Mouse (Mus musculus) heart, adult 11 months (tissue): ENCODE measurements around the gene Tspan3.

Source experiments
- DNase-seq: peaks from one replicate; pipeline ENCODE4 v3.0.0; 2022

The Tspan3 gene

DNA sequence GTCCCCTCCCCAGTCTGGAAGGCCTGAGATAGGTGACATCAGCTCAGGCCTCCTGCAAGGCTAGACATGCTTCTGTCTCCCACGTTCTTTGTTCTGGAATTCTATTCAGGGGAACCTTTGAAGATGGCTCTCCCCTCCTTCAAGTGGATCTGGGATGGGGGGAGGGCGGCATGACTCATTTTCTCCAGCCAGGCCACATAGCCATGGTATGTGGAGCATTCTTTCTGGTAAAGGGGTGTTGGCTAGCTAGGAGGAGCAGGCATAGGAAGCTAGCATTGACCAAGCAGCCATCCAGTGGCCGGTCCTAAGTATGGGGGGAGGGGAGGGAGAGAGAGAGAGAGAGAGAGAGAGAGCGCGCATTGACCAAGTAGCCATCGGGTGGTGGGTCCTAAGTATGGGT, 57.8 kb downstream of the Tspan3 start:
- DNase-seq, result no peak

DNA sequence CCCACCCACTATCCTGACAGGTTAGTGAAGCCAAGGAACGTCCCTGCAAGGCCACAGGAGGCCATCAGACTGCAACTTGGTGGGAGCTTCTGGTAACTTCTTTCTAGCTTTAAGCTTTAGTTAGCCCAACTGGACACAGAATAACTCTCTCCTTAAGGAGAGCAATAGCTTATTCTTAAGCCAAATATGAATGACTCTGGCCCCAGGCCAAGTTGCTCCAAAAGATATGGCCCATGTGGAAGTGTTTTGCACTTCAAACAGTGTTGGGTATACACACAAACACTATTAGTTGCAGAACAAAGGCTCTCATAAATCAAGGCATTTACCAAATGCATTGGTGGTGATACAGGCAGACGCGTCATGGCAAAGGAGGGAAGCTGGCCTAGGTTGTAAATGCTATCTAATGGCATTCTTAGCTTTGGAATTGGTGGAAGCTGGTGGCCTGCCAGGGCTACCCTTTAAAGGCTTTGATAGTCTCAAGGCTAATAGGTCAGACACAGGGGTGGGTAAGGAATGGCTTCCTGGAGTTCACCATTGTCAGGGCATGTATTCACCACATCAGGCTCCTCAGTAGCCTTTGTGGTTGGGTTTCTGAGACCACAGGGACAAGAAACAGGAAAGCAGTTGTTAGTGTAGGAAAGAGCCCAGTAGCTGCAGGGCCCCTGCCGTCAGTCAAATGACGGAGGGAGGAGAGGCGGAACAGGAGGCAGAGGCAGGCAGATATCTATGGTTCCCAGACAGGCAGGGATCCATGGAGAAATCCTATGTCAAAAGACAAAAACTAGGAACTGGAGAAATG, 58.8 kb downstream of the Tspan3 start:
- DNase-seq, result no peak

DNA sequence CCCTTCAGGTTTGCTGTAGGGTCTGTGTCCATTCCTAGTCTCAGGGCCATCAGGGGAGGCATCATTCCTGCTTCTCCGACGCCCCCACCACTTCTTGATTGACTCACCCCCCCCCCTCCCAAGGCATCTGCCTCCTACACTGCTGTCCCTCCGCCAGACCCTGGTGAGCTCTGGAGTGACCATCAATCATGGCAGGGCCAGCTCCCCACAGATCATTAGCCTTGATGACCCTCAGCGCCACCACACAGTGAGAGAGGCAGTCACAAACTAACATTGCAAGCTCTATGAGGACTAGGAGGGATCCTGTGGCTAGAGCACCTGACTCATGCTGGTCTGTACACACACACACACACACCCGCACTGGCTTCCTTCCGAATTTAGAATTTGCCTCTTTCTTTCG, 60.4 kb downstream of the Tspan3 start:
- no peak for DNase-seq

DNA sequence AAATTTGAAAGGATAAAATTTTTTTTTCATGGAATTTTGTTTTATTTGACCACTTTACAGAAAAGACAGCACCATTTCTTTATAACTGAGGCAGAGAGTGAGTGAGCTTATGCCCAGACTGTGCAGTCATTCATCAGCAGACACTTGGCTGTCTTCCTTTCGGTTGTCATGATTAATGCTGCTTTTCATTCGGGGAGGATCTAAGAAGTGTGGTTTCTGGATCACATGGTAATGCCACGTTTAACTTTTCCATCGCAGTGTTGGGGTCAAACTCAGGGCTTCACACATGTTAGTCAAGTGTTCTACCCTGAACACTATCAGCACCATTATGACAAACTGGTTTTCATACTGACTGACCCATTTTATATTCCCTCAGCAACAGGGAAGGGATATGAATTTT, 64.3 kb downstream of the Tspan3 start:
- no peak for DNase-seq

DNA sequence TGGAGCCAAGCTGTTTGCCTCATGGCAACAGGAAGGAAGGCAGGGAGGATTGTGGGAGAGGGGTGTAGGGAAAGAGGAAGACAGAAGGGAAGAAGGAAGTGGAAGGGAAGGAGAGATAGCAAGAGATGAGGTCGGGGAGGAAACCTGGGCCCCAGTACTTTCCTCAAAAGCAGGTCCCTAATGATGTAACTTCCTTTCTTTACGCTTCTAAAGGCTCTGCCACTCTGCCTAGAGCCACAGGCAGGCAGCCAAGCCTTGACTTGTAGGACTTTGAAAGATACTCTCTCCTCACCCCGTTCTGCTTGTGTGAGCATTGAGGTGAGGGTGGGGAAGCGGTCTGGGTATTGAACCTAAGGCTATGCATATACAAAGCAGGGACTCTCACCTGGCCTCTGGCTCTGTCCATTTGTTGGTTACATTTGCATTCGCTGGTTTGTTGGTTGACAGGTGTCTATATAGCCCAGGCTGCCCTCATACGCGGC, 65.2 kb downstream of the Tspan3 start:
- no peak for DNase-seq

DNA sequence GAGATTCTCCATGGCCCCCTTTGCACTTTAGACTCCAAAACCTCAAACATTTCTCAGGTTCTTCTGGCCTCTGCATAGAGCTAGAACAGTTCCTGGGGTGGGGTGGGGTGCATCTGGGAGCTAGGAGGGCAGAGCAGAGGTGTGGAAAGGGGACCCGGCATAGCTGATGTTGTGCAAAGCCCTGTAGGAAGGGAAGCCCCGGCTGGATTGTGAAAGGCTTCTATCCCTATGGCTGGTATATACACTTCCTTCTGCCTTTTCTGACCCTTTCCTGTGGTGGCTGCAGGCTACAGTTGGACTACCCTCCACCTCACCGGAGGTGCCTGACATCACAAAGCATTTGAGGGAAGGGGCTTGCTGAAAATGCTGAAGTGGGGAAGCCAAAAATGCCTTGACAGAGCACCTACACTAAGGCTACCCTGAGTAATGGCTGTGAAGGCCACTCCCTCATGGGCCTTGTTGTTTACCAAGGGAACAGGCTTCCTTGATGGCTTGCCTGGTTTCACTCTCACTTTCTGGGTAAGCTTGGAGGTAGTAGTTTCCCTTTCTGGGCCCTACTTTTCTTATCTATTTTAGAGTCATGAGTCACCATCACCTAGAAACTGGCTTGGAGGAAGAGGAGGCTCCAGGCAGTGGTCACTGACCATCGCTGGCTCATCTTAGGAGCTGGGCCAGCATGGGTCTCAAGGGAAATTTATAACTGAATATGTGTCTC, 67.5 kb downstream of the Tspan3 start:
- DNase-seq, result no peak

DNA sequence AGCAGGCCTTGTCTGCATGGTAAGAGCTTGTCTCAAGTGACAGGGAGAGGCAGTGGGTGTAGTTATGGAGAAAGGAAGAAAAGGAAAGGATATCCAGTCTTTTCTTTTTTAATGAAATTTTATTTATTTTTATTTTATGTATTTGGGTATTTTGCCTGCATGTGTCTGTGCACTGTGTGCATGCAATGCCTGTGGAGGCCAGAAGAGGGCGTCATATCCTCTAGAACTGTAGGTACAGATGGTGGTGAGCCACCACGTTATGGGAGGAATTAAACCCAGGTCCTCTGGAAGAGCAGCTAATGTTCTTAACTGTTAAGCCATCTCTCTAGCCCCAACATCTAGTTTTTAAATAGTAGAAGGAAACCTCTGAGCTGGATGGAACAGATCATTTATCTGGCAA, 73.2 kb downstream of the Tspan3 start:
- no peak for DNase-seq

DNA sequence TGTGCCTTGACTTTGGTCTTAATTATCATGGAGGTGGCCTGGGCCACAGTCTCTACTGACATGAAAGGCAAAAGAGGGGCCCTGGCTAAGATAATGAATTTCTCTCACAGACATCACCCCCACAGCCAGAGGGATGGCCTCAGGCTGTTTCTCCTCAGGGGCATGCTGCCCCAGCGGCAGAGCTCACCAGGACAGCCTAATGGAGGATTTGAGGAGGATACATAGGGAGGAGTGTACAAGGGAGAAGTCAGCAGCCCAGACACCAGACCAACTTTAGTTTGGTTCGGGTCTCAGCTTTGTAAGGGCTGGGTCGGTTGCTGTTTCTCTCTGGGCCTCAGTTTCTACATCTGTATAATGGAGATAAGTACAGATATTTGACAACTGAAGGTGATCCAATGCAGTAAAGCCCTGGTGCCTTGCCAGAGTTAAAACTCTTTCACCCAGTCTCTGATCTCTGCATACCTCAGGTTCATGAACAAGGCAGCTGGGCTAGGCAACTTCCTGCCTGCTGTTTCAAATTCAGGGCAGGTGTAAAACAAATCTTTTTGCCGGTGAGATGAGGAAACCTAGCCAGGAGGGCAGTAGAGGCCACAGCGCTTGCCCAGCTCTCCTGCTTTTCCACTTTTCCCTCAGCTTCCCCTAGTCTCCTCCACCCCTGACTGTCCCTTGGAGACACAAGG, 74.6 kb downstream of the Tspan3 start:
- no peak for DNase-seq

DNA sequence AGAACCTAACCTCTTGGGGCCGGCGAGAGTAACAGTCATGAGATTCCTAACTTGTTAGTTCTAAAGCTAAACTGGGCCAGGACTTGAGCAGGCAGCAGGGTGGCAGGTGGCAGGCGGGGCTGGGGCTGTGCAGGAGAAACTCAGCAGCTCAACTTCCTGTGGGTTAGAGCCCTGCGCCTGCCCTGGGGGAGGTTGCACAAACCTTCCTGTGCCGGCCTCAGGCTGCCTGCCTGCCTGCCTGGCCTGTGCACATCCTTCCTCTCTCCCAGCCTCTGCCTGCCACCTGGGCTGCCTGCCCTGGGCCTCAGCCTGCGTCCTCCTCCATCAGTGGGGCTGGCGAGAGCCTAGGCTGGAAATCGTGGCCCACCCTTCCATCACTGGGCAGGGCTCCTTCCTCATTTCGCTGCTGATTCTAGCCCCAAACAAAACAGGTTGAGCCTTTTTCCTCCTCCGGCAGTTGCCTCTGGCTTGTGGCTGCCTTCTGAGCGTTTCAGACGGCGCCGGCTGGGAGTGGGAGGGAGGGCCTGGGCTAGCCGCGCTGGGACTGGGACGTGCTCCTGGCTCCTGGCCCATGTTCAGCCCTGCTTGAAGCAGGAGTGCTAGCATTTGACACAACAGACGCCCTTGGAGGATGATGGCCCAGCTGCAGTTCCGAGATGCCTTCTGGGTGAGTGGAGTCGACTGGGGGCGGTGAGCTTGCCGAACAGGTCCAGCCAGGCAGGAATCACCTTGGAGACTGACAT, 75.3 kb downstream of the Tspan3 start, which contains the start of gene Pstpip1:
Pstpip1 (plus strand) TSS at position 185 of the 743 bp plus-strand sequence.
- peak; percentile 98 for DNase-seq

DNA sequence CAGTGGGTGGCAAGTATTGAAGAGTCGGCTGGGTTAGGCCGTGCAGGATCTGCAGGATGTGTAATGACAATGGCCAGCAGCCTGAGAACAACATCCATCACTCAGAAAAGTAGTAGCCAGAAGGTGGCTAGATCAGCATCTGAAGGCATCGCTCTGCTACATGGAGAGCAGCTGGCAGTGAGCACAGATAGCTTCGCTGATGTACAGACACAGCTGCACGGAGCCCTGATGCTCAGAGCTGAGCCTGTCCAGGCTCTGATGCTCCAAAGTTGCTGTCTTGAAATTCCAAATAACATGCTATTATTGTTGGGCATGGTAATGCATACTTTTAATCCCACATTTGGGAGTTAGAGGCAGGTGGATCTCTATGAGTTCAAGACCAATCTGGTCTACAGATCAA, 78.8 kb downstream of the Tspan3 start:
- no peak for DNase-seq
